Mouse (Mus musculus) limb, embryonic 14.5 days (tissue): Measurements from ENCODE around the gene Olfr49. TPM values are rescaled to one million over a fixed set of nuclear protein-coding genes. Genes with fewer than 3 reads are reported as not detected.

Experiments used
- ATAC-seq: fragments of 200-750 bp; cut with Nextera tagmentation; 2 replicates; pipeline ENCODE4 v1.8.0; 2017; ENCODE audit warnings: low read depth, moderate number of reproducible peaks, moderate TSS enrichment; ENCODE audit not compliant: low FRiP score
- DNase-seq: peaks from one replicate; pipeline ENCODE4 v3.0.0-alpha.2; 2015; ENCODE audit warnings: low spot score
- H3K27ac ChIP-seq: fragments of 300-500 bp; sonication (generic); replicated peaks from 2 replicates; pipeline ENCODE4 v1.5.1; 2014; ENCODE audit warnings: low read depth, mild to moderate bottlenecking, low read length, moderate library complexity, mixed read lengths
- H3K27me3 ChIP-seq: fragments of 300-500 bp; sonication (generic); 2 replicates; pipeline ENCODE4 v1.6.1; 2014; ENCODE audit warnings: low read length, mixed read lengths; ENCODE audit not compliant: control insufficient read depth, insufficient read depth
- H3K36me3 ChIP-seq: fragments of 300-500 bp; sonication (generic); 2 replicates; pipeline ENCODE4 v1.6.1; 2014; ENCODE audit warnings: mild to moderate bottlenecking, low read length, moderate library complexity, mixed read lengths; ENCODE audit not compliant: control insufficient read depth, insufficient read depth
- H3K4me1 ChIP-seq: fragments of 300-500 bp; sonication (generic); 2 replicates; pipeline ENCODE4 v1.6.1; 2014; ENCODE audit warnings: antibody characterized with exemption, low read length, mixed read lengths; ENCODE audit not compliant: control insufficient read depth, insufficient read depth
- H3K4me2 ChIP-seq: fragments of 300-500 bp; sonication (generic); replicated peaks from 2 replicates; pipeline ENCODE4 v1.6.1; 2014; ENCODE audit warnings: low read depth, mild to moderate bottlenecking, low read length, moderate library complexity; ENCODE audit not compliant: severe bottlenecking
- H3K4me3 ChIP-seq: fragments of 300-500 bp; sonication (generic); replicated peaks from 2 replicates; pipeline ENCODE4 v1.5.1; 2014; ENCODE audit warnings: low read length
- H3K9ac ChIP-seq: fragments of 300-500 bp; sonication (generic); 2 replicates; pipeline ENCODE4 v1.6.1; 2014; ENCODE audit warnings: mild to moderate bottlenecking, low read depth, low read length, moderate library complexity; ENCODE audit not compliant: severe bottlenecking
- H3K9me3 ChIP-seq: fragments of 300-500 bp; sonication (generic); 2 replicates; pipeline ENCODE4 v1.6.1; 2016; ENCODE audit warnings: low read length; ENCODE audit not compliant: control insufficient read depth
- POLR2A ChIP-seq: fragments of 200-500 bp; IDR thresholded peaks from 2 replicates; pipeline ENCODE4 v1.8.0; 2012; ENCODE audit warnings: inconsistent platforms, mild to moderate bottlenecking, moderate library complexity, borderline replicate concordance; ENCODE audit not compliant: insufficient read depth, insufficient read length; ENCODE audit errors: extremely low read depth
- WGBS: fragments of 180-500 bp; shearing (Covaris S2); extraction: QIAGEN DNeasy Blood & Tissue Kit; methylation state at CpG from one replicate; pipeline ENCODE4 v1.1.7; 2014; 5-methylcytosine and 5-hydroxymethylcytosine counted together
- polyA plus RNA-seq, 2 experiments: library from polyadenylated mRNA; depleted of rRNA in 1 of 2; stranded (reverse) in 1 of 2; unstranded in 1 of 2; fragments of >200 nt; fragmentation: Nextera tagmentation in 1 of 2; extraction: Ambion mirVana in 1 of 2; gene quantifications; 2 replicates each; pipeline versions ENCODE4 v1.2.1 to v1.2.3; 2012 to 2014

Olfr49 gene
- polyA plus RNA-seq, 2 experiments: not detected

DNA sequence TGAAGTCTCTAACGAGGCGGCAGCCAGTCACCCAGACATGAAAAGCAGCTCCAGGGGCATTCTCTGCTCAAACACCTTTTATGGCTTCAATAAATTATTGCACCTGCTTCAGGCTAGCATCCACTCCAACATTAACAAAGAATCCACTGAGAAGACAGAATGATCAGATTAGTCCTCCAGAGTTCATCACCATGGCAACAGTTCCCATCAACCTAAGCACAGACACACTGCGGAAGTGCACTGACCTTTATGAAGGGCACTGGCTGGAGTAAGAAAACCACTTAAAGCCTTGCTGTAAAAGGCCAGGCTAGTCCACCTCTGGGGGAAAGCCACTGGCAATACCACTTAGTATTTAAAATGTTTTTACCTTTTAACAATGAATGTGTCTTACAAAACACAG lies 40.6 kb downstream of the Olfr49 start:
- DNase-seq (no peak), ATAC-seq (no peak)
- H3K4me3 ChIP-seq: no peak overlapping the region
- peaks cover 67% of the 10 kb centered on the region for H3K36me3 ChIP-seq
- no peak for TF ChIP-seq POLR2A
- 36% methylated on average over 3 of the region's 3 CpGs for whole genome bisulfite sequencing
- no peak overlapping the region for H3K27ac ChIP-seq
- H3K9me3 ChIP-seq: no peaks in the 10 kb centered on the region
- no peaks in the 10 kb centered on the region for H3K4me1 ChIP-seq
- no peak overlapping the region for H3K9ac ChIP-seq
- no peak overlapping the region for H3K4me2 ChIP-seq
- no peaks in the 10 kb centered on the region for H3K27me3 ChIP-seq

DNA sequence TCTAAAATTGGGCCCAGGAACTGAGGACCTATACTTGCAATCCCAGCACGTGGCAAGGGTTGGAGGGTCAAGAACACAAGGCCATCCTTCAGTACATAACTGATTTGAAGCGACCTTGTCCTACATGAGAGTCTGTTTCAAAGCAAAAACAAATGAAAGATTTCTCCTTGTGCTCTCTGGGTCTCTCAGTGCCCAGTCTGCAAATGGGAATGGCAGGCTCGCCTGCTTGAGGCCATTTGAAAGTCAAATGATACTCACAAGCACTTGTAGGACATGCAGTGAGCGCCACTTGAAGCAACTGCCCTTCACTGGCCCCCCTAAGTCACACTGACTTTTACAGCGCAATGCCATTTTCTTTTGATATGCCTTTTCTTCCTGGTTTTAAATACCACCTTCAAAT lies 44.2 kb downstream of the Olfr49 start:
- Histone ChIP-seq H3K4me2 (no peak overlapping the region), H3K27ac (no peak overlapping the region), H3K9ac (no peak overlapping the region), H3K9me3 (no peaks in the 10 kb centered on the region), H3K36me3 (peaks cover 68% of the 10 kb centered on the region), H3K27me3 (no peaks in the 10 kb centered on the region), H3K4me1 (no peaks in the 10 kb centered on the region), H3K4me3 (no peak overlapping the region)
- no peak for TF ChIP-seq POLR2A
- DNase-seq (no peak), ATAC-seq (no peak)
- 87% methylated on average over 5 of the region's 5 CpGs for WGBS

DNA sequence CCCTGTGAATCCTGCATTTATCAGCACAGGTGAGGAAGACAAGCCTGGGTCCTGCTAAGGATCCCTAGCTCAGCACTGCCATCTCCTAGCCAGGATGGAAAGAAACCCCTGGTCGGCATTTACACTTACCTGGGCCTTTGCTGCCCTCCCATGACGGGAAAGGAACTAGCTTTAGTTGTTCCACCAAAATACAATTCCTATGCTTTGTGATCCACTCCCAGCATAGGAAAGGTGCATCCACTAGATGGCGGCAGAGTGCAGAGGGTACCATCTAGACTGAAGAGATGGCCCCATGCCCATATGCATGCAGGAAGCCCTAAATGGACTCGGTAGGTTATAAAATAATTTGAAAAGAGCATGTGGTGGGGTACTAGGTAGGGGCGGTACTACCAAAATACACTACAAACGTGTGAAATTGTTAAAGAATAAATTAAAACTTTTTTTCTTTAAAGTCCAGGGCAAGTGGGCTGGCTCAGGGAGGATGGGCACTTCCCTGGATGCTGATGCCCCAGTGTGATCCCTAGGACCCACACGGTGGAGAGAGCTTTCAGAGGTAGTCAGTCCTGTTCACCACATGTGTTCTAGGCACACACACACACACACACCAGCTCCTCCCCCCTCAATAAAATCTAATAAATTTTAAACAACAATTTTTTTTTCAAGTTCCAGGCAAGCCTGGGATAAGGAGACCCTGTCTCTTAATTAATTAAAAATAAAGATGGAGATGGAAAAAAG lies 45.6 kb downstream of the Olfr49 start:
- H3K36me3 ChIP-seq: peaks cover 73% of the 10 kb centered on the region
- ATAC-seq: peak; percentile 54

DNA sequence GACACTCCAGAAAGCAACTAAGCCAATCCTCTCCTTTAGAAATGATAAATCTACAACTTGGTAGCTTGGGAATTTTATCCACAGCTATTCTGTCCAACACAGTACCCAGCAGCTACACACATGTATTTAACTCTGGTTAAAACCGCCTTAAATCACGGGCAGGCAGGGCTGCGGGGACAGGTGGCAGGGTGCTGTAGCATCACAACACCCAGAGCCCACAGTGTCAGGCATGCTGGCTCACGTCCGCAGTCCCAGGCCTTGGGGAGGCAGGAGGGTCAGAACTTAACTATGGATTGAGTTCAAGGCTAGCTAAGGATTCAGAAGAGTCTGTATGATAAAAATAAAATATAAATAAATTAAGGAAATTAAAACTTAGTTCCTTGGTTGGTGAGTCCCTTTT lies 47.9 kb downstream of the Olfr49 start:
- Histone ChIP-seq H3K4me1 (peaks cover 7% of the 10 kb centered on the region; the same call in 1 of the 2 replicates), H3K27ac (no peak overlapping the region), H3K4me2 (no peak overlapping the region), H3K36me3 (peaks cover 57% of the 10 kb centered on the region), H3K4me3 (no peak overlapping the region), H3K9me3 (no peaks in the 10 kb centered on the region), H3K9ac (no peak overlapping the region), H3K27me3 (no peaks in the 10 kb centered on the region)
- no peak for TF ChIP-seq POLR2A
- 89% methylated on average over 5 of the region's 5 CpGs for WGBS
- ATAC-seq (no peak), DNase-seq (no peak)

More for the DNA sequence above, 45.6 kb downstream of the Olfr49 start:
- TF ChIP-seq POLR2A: no peak
- Histone ChIP-seq H3K27ac (no peak overlapping the region), H3K27me3 (no peaks in the 10 kb centered on the region), H3K4me1 (no peaks in the 10 kb centered on the region), H3K9ac (no peak overlapping the region), H3K4me3 (no peak overlapping the region), H3K4me2 (no peak overlapping the region), H3K9me3 (no peaks in the 10 kb centered on the region)
- 17% methylated on average over 7 of the region's 7 CpGs for WGBS
- DNase-seq: peak; percentile 83

DNA sequence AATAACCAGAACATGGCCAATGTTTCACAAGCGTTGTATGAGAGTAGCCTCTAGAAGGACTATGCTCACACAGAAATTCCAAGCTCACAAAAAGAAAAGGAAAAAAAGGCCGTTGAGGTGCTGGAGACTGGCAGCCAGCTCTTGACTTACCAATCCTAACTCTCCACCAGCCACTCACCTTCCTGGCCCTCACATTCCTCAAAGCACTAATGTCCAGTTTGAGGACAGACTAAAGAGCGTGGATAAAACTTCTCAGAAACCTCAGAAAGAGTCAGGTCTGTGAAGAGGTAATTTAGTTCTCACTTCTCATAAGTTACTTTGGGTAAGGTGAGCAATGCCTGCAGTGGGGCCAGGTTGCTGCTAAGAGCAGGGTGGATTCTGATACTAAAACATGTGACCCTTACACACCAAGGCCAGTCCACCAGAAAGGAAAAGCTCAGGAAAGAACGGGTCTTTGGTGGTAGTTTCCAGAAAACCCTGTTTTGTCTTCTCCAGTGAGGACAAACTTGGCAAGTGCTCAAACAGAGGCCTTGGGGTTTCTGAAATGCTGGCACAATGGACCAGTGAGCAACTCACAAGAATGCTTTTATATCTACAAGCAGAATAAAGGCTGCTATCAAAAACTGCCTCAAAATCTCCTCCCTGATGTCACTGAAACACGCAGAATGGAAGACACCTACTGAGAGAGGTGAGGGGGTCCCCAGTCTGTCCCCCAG lies 48.8 kb downstream of the Olfr49 start:
- Histone ChIP-seq H3K27me3 (no peaks in the 10 kb centered on the region), H3K9me3 (no peaks in the 10 kb centered on the region), H3K4me1 (peaks cover 7% of the 10 kb centered on the region; the same call in 1 of the 2 replicates), H3K9ac (no peak overlapping the region), H3K36me3 (peaks cover 48% of the 10 kb centered on the region), H3K4me2 (no peak overlapping the region), H3K27ac (no peak overlapping the region), H3K4me3 (no peak overlapping the region)
- TF ChIP-seq POLR2A: no peak
- DNase-seq (no peak), ATAC-seq (no peak)
- WGBS: 85% methylated on average over 5 of the region's 5 CpGs
